Mouse (Mus musculus) CD4-positive helper T cell, adult 2 months (primary cell): ENCODE measurements around the gene Slc8a2.
A peak's percentile ranks its signal among the peaks of the same experiment; 100 is the strongest.

ENCODE experiments used
- DNase-seq: peaks from one replicate; pipeline ENCODE4 v3.0.0-alpha.2; 2012; ENCODE audit warnings: low read depth, missing footprints, low spot score

The Slc8a2 gene

GRCm38 (mm10) chr7:16120262-16120600 lies 9.4 kb upstream of the Slc8a2 start:
- DNase-seq = no peak

GRCm38 (mm10) chr7:16125829-16126228 lies 3.8 kb upstream of the Slc8a2 start:
- DNase-seq = no peak

GRCm38 (mm10) chr7:16128344-16128743 lies 1.3 kb upstream of the Slc8a2 start:
- no peak for DNase-seq

- no peak for DNase-seq
Measured at GRCm38 (mm10) chr7:16128899-16129298, 727 bp upstream of the Slc8a2 start.

GRCm38 (mm10) chr7:16129846-16130691 lies 443 bp downstream of the Slc8a2 start:
- DNase-seq = no peak

GRCm38 (mm10) chr7:16130956-16131634 lies 1.5 kb downstream of the Slc8a2 start:
- no peak for DNase-seq

GRCm38 (mm10) chr7:16132161-16132581 lies 2.5 kb downstream of the Slc8a2 start:
- DNase-seq = no peak

GRCm38 (mm10) chr7:16132926-16133325 lies 3.3 kb downstream of the Slc8a2 start:
- DNase-seq = no peak

GRCm38 (mm10) chr7:16133691-16134090 lies 4.1 kb downstream of the Slc8a2 start:
- no peak for DNase-seq

GRCm38 (mm10) chr7:16134951-16135392 lies 5.3 kb downstream of the Slc8a2 start:
- DNase-seq = no peak

- no peak for DNase-seq
Measured at GRCm38 (mm10) chr7:16146489-16147410, 17.1 kb downstream of the Slc8a2 start.

GRCm38 (mm10) chr7:16147643-16148042 lies 18.0 kb downstream of the Slc8a2 start:
- peak; percentile 23 for DNase-seq

GRCm38 (mm10) chr7:16149241-16149640 lies 19.6 kb downstream of the Slc8a2 start:
- DNase-seq = no peak

GRCm38 (mm10) chr7:16150191-16151145 lies 20.8 kb downstream of the Slc8a2 start:
- DNase-seq = no peak

- peak; percentile 71 for DNase-seq
Measured at GRCm38 (mm10) chr7:16153522-16153921, 23.9 kb downstream of the Slc8a2 start.

GRCm38 (mm10) chr7:16155132-16155872 lies 25.7 kb downstream of the Slc8a2 start:
- no peak for DNase-seq

GRCm38 (mm10) chr7:16156105-16156714 lies 26.6 kb downstream of the Slc8a2 start:
- DNase-seq = no peak

- no peak for DNase-seq
Measured at GRCm38 (mm10) chr7:16158735-16159134, 29.1 kb downstream of the Slc8a2 start.

GRCm38 (mm10) chr7:16160702-16161101 lies 31.1 kb downstream of the Slc8a2 start:
- no peak for DNase-seq

GRCm38 (mm10) chr7:16161302-16161701 lies 31.7 kb downstream of the Slc8a2 start:
- no peak for DNase-seq
